Mouse (Mus musculus) CH12.LX (cell line): ENCODE results near the gene Foxn1.

ENCODE experiments used
- CHD1 ChIP-seq: IDR thresholded peaks from 2 replicates; pipeline ENCODE4 v1.6.1; 2012; ENCODE audit warnings: low read depth, low read length, improper control_type of control experiment, inconsistent platforms
- CTCF ChIP-seq, 2 experiments: IDR thresholded peaks in 1 of 2; conservative IDR thresholded peaks in 1 of 2; 2 replicates each; pipeline ENCODE4 v1.5.1; 2011 to 2012; ENCODE audit warnings: low read depth in 2 of 2, low read length in 2 of 2, improper control_type of control experiment in 1 of 2, inconsistent platforms in 1 of 2, mild to moderate bottlenecking in 1 of 2, moderate library complexity in 1 of 2
- E2F4 ChIP-seq: IDR thresholded peaks from 2 replicates; pipeline ENCODE4 v1.6.1; 2011; ENCODE audit warnings: low read depth, low read length, improper control_type of control experiment; ENCODE audit not compliant: insufficient replicate concordance
- ELF1 ChIP-seq: IDR thresholded peaks from 2 replicates; pipeline ENCODE4 v1.6.1; 2014; ENCODE audit warnings: low read depth, mild to moderate bottlenecking, inconsistent platforms, low read length, improper control_type of control experiment
- MXI1 ChIP-seq: IDR thresholded peaks from 2 replicates; pipeline ENCODE4 v1.6.1; 2011; ENCODE audit warnings: mild to moderate bottlenecking, low read depth, low read length, improper control_type of control experiment
- POLR2A ChIP-seq: IDR thresholded peaks from 2 replicates; pipeline ENCODE4 v1.6.1; 2011; ENCODE audit warnings: low read depth, mild to moderate bottlenecking, improper control_type of control experiment, low read length
- POLR2AphosphoS2 ChIP-seq: IDR thresholded peaks from 2 replicates; pipeline ENCODE4 v1.6.1; 2011; ENCODE audit warnings: low read depth, low read length, improper control_type of control experiment
- RCOR1 ChIP-seq: conservative IDR thresholded peaks from 2 replicates; pipeline ENCODE4 v1.6.1; 2012; ENCODE audit warnings: low read depth, mild to moderate bottlenecking, inconsistent platforms, low read length, improper control_type of control experiment
- TBP ChIP-seq: conservative IDR thresholded peaks from 2 replicates; pipeline ENCODE4 v1.6.1; 2011; ENCODE audit warnings: low read depth, low read length, improper control_type of control experiment
- USF1 ChIP-seq: IDR thresholded peaks from 2 replicates; pipeline ENCODE4 v1.6.1; 2014; ENCODE audit warnings: low read depth, mild to moderate bottlenecking, inconsistent platforms, low read length, improper control_type of control experiment
- ZC3H11A ChIP-seq: IDR thresholded peaks from 2 replicates; pipeline ENCODE4 v1.6.1; 2012; ENCODE audit warnings: low read depth, mild to moderate bottlenecking, inconsistent platforms, low read length, improper control_type of control experiment
- ZKSCAN1 ChIP-seq: IDR thresholded peaks from 2 replicates; pipeline ENCODE4 v1.6.1; 2012; ENCODE audit warnings: low read depth, inconsistent platforms, low read length, improper control_type of control experiment, borderline replicate concordance
- ZNF384 ChIP-seq: IDR thresholded peaks from 2 replicates; pipeline ENCODE4 v1.6.1; 2012; ENCODE audit warnings: low read depth, low read length, improper control_type of control experiment, inconsistent platforms

GRCm38 (mm10) chr11:78400936-78401335, 14.6 kb upstream of the Foxn1 start:
- TF ChIP-seq POLR2AphosphoS2 (no peak), RCOR1 (no peak), CTCF (conservative IDR thresholded peaks at IDR 0.05 in 1 of 2, IDR thresholded peaks at IDR 0.05 in 1 of 2; ENCODE audit: low read depth in 2 of 2, low read length in 2 of 2) (no peak), MXI1 (no peak), POLR2A (no peak), TBP (no peak), ZC3H11A (no peak), ELF1 (no peak), E2F4 (no peak), USF1 (no peak), ZNF384 (no peak), CHD1 (no peak), ZKSCAN1 (no peak)
